Mouse (Mus musculus) CH12.LX (cell line): Measurements from ENCODE around the gene Mfsd7a. TPM values are rescaled to one million over a fixed set of nuclear protein-coding genes. Genes with fewer than 3 reads are reported as not detected.

Source experiments
- DNase-seq: peaks from one replicate; pipeline ENCODE4 v3.0.0-alpha.2; 2013; ENCODE audit errors: extremely low read depth
- H3K27ac ChIP-seq: 2 replicates; pipeline ENCODE4 v1.5.1; 2012; ENCODE audit warnings: low read depth, mild to moderate bottlenecking, control low read depth, moderate library complexity; ENCODE audit not compliant: insufficient read depth
- H3K27me3 ChIP-seq: replicated peaks from 2 replicates; pipeline ENCODE3; 2012; ENCODE audit warnings: inconsistent platforms
- H3K36me3 ChIP-seq, 2 experiments: replicated peaks in 1 of 2; 2 replicates each; pipeline versions ENCODE3 to v1.6.1; 2012; ENCODE audit warnings: inconsistent platforms in 1 of 2, low read length in 1 of 2, mild to moderate bottlenecking in 1 of 2, mixed read lengths in 1 of 2, moderate library complexity in 1 of 2; ENCODE audit not compliant: control insufficient read depth in 1 of 2, insufficient read depth in 1 of 2
- H3K4me1 ChIP-seq, 2 experiments: 2 replicates each; pipeline ENCODE4 v1.6.1; 2012; ENCODE audit warnings: inconsistent platforms in 1 of 2, moderate library complexity in 1 of 2; ENCODE audit not compliant: insufficient read depth in 2 of 2, control insufficient read depth in 1 of 2
- H3K4me2 ChIP-seq: 2 replicates; pipeline ENCODE4 v1.6.1; 2012; ENCODE audit warnings: low read depth, mild to moderate bottlenecking, control low read depth; ENCODE audit not compliant: poor library complexity, insufficient read depth, severe bottlenecking
- H3K4me3 ChIP-seq, 3 experiments: fragments of 150-350 bp in 1 of 3; sonication (generic) in 1 of 3; replicated peaks in 1 of 3; 2 replicates each; pipeline versions ENCODE3 to v1.5.1; 2011 to 2012; ENCODE audit warnings: low read depth in 2 of 3, low read length in 2 of 3, mild to moderate bottlenecking in 2 of 3, moderate library complexity in 2 of 3, control low read depth in 1 of 3, improper control_type of control experiment in 1 of 3, inconsistent platforms in 1 of 3, mixed read lengths in 1 of 3; ENCODE audit not compliant: poor library complexity in 1 of 3
- H3K79me2 ChIP-seq: replicated peaks from 2 replicates; pipeline ENCODE4 v1.6.1; 2012; ENCODE audit warnings: mild to moderate bottlenecking, moderate library complexity; ENCODE audit not compliant: control insufficient read depth, poor library complexity, insufficient read depth, severe bottlenecking; ENCODE audit errors: extremely low read depth
- H3K9ac ChIP-seq: 2 replicates; pipeline ENCODE4 v1.6.1; 2012; ENCODE audit warnings: low read depth, mild to moderate bottlenecking, control low read depth, moderate library complexity; ENCODE audit not compliant: insufficient read depth
- H3K9me3 ChIP-seq: replicated peaks from 2 replicates; pipeline ENCODE3; 2012; ENCODE audit warnings: low read length, inconsistent platforms, mixed read lengths
- CTCF ChIP-seq, 2 experiments: IDR thresholded peaks in 1 of 2; conservative IDR thresholded peaks in 1 of 2; 2 replicates each; pipeline ENCODE4 v1.5.1; 2011 to 2012; ENCODE audit warnings: low read depth in 2 of 2, low read length in 2 of 2, improper control_type of control experiment in 1 of 2, inconsistent platforms in 1 of 2, mild to moderate bottlenecking in 1 of 2, moderate library complexity in 1 of 2
- E2F4 ChIP-seq: IDR thresholded peaks from 2 replicates; pipeline ENCODE4 v1.6.1; 2011; ENCODE audit warnings: low read depth, low read length, improper control_type of control experiment; ENCODE audit not compliant: insufficient replicate concordance
- EP300 ChIP-seq: IDR thresholded peaks from 2 replicates; pipeline ENCODE4 v1.6.1; 2011; ENCODE audit warnings: low read length, improper control_type of control experiment
- ETS1 ChIP-seq: conservative IDR thresholded peaks from 2 replicates; pipeline ENCODE4 v1.6.1; 2012; ENCODE audit warnings: low read depth, mild to moderate bottlenecking, inconsistent platforms, low read length, improper control_type of control experiment, moderate library complexity
- MAX ChIP-seq: IDR thresholded peaks from 2 replicates; pipeline ENCODE4 v1.6.1; 2011; ENCODE audit warnings: low read length, improper control_type of control experiment
- MEF2A ChIP-seq: IDR thresholded peaks from 2 replicates; pipeline ENCODE4 v1.6.1; 2014; ENCODE audit warnings: low read depth, mild to moderate bottlenecking, inconsistent platforms, low read length, improper control_type of control experiment, borderline replicate concordance
- POLR2AphosphoS2 ChIP-seq: IDR thresholded peaks from 2 replicates; pipeline ENCODE4 v1.6.1; 2011; ENCODE audit warnings: low read depth, low read length, improper control_type of control experiment
- SIN3A ChIP-seq: IDR thresholded peaks from 2 replicates; pipeline ENCODE4 v1.6.1; 2012; ENCODE audit warnings: low read length, improper control_type of control experiment, inconsistent platforms
- SMC3 ChIP-seq: IDR thresholded peaks from 2 replicates; pipeline ENCODE4 v1.6.1; 2011; ENCODE audit warnings: low read depth, low read length, improper control_type of control experiment
- ZC3H11A ChIP-seq: IDR thresholded peaks from 2 replicates; pipeline ENCODE4 v1.6.1; 2012; ENCODE audit warnings: low read depth, mild to moderate bottlenecking, inconsistent platforms, low read length, improper control_type of control experiment
- ZKSCAN1 ChIP-seq: IDR thresholded peaks from 2 replicates; pipeline ENCODE4 v1.6.1; 2012; ENCODE audit warnings: low read depth, inconsistent platforms, low read length, improper control_type of control experiment, borderline replicate concordance
- ZMIZ1 ChIP-seq: IDR thresholded peaks from 2 replicates; pipeline ENCODE4 v1.6.1; 2012; ENCODE audit warnings: low read depth, mild to moderate bottlenecking, inconsistent platforms, low read length, improper control_type of control experiment
- ZNF384 ChIP-seq: IDR thresholded peaks from 2 replicates; pipeline ENCODE4 v1.6.1; 2012; ENCODE audit warnings: low read depth, low read length, improper control_type of control experiment, inconsistent platforms
- dilution Hi-C: fragments of 300-500 bp; cut with MboI; formaldehyde crosslinking; loops from 2 replicates; pipeline ENCODE4 v1.14.3; 2020; ENCODE audit warnings: low sequenced_read_pairs; ENCODE audit not compliant: extremely low pct_unique_long_range_greater_than_20kb, extremely low pct_ligation_motif_present
- in situ Hi-C: fragments of 300-500 bp; cut with MboI; formaldehyde crosslinking; loops from 3 replicates; pipeline ENCODE4 v1.14.3; 2019; ENCODE audit warnings: low sequenced_read_pairs, low pct_ligation_motif_present, low pct_unique_long_range_greater_than_20kb, mixed read lengths
- polyA plus RNA-seq: library from polyadenylated mRNA; unstranded; fragments of >175 nt; gene quantifications from 2 replicates; pipeline ENCODE4 v1.2.1, GENCODE M21; 2012; ENCODE audit warnings: low read depth; ENCODE audit not compliant: insufficient read length
- total RNA-seq, 2 experiments: library from RNA; depleted of rRNA; stranded (reverse); fragments of 300-350 nt in 1 of 2; fragments of >200 nt in 1 of 2; gene quantifications; 2 replicates each; pipeline ENCODE4 v1.2.3; 2012 to 2014

Gene Mfsd7a
- total and polyA plus RNA-seq, 3 experiments = not detected

DNA sequence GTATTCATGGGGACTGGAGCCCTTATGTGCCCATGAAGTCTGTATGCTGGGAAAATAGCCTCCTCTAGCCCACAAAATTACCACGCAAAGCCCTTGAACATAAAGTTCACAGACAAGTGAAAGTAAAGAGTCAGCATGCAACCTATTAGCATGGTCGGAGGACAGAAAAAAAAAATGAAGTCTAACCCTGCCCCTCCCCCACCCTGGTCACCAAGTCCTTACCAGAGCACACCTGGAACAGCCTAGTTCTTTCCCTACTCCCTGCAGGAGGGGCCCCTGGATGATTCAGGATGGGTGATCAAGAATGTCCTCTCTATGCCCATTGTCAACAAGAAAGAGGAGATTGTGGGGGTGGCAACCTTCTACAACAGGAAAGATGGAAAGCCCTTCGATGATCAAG is 25.9 kb downstream of the Mfsd7a start:
- no peak overlapping the region for H3K4me2 ChIP-seq
- in situ Hi-C loops (no loop called here), dilution Hi-C loops (no loop called here)
- H3K36me3 ChIP-seq = peaks cover 0 to 22% of the 10 kb centered on the region in 2 experiments
- no peaks in the 10 kb centered on the region for H3K27me3 ChIP-seq
- TF ChIP-seq ZNF384 (peak; percentile 63), ETS1 (no peak)
- no peaks in the 10 kb centered on the region for H3K4me1 ChIP-seq
- no peak overlapping the region for H3K9ac ChIP-seq
- DNase-seq = no peak
- no peaks in the 10 kb centered on the region for H3K79me2 ChIP-seq
- H3K9me3 ChIP-seq = no peaks in the 10 kb centered on the region
- no peak overlapping the region for H3K27ac ChIP-seq
- H3K4me3 ChIP-seq = no peak overlapping the region

GRCm38 (mm10) chr5:108414711-108415110 is 34.0 kb downstream of the Mfsd7a start:
- no peak overlapping the region for H3K27ac ChIP-seq
- H3K4me2 ChIP-seq = no peak overlapping the region
- in situ Hi-C loops (no loop called here), dilution Hi-C loops (no loop called here)
- no peaks in the 10 kb centered on the region for H3K9me3 ChIP-seq
- no peaks in the 10 kb centered on the region for H3K36me3 ChIP-seq
- H3K4me1 ChIP-seq = no peaks in the 10 kb centered on the region
- H3K27me3 ChIP-seq = no peaks in the 10 kb centered on the region
- DNase-seq = no peak
- TF ChIP-seq ZC3H11A = no peak
- TF ChIP-seq SIN3A = no peak
- TF ChIP-seq EP300 = no peak
- no peak for TF ChIP-seq POLR2AphosphoS2
- no peak for TF ChIP-seq E2F4
- no peak overlapping the region for H3K9ac ChIP-seq
- H3K79me2 ChIP-seq = no peaks in the 10 kb centered on the region
- no peak overlapping the region for H3K4me3 ChIP-seq

DNA sequence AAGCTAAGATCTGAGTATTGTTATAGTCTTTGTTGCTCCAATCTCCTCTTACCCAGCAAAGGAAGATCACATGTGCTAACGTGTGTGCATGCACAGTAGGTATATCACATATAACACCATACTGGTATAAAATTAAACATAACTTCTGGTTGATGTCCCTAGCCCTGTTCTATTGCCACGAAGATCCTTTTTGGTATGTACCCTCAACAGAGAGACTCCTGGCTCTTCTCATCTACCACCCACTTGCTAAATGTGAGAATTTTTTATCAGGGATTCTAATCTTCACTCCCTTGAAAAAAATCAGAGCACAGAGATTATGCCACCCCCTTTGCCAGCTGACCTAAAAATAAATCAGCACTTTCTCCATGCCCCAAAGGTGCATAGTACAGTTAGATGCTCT is 41.7 kb downstream of the Mfsd7a start:
- no peaks in the 10 kb centered on the region for H3K36me3 ChIP-seq
- no peaks in the 10 kb centered on the region for H3K9me3 ChIP-seq
- no peak overlapping the region for H3K27ac ChIP-seq
- H3K79me2 ChIP-seq = no peaks in the 10 kb centered on the region
- no peak overlapping the region for H3K9ac ChIP-seq
- in situ Hi-C loops (no loop called here), dilution Hi-C loops (no loop called here)
- H3K4me2 ChIP-seq = no peak overlapping the region
- no peak overlapping the region for H3K4me3 ChIP-seq
- no peaks in the 10 kb centered on the region for H3K27me3 ChIP-seq
- no peak for DNase-seq
- peaks cover 15 to 18% of the 10 kb centered on the region in 2 experiments for H3K4me1 ChIP-seq
- TF ChIP-seq MAX (no peak), ETS1 (no peak), ZKSCAN1 (no peak), ZMIZ1 (no peak), MEF2A (no peak), SMC3 (no peak), EP300 (no peak), CTCF (conservative IDR thresholded peaks at IDR 0.05 in 1 of 2, IDR thresholded peaks at IDR 0.05 in 1 of 2; ENCODE audit: low read depth in 2 of 2, low read length in 2 of 2) (no peak)
